Mouse (Mus musculus) R1 (cell line): ENCODE measurements around the gene Rps28.
"Not testable (repeated sequence)": the region's sequence is repeated elsewhere in the genome, so short reads cannot be mapped to it uniquely, and the experiment has no call there.

ENCODE experiments used
- DNase-seq: peaks from one replicate; pipeline ENCODE4 v3.0.0-alpha.2; 2018; ENCODE audit warnings: low read depth, low spot score

Rps28 gene

GRCm38 (mm10) chr17:33824084-33824996 is at the start of gene Rps28, which contains the start of gene Ndufa7:
TSS of gene Rps28 (minus strand) at chr17:33824562.
TSS of gene Ndufa7 (plus strand) at chr17:33824572.
- DNase-seq: peak; percentile 96

- DNase-seq: not testable (repeated sequence)
Observed at GRCm38 (mm10) chr17:33873537-33873936, 49.2 kb upstream of the Rps28 start, which contains the start of gene Gm7029. TSS of gene Gm7029 (plus strand) at chr17:33873837.

GRCm38 (mm10) chr17:33865330-33866030 is 41.1 kb upstream of the Rps28 start:
- DNase-seq: peak; percentile 93

- peak; percentile 97 for DNase-seq
Observed at GRCm38 (mm10) chr17:33857816-33858215, 33.5 kb upstream of the Rps28 start.

GRCm38 (mm10) chr17:33851331-33851730 is 27.0 kb upstream of the Rps28 start:
- DNase-seq: no peak

GRCm38 (mm10) chr17:33848139-33848538 is 23.8 kb upstream of the Rps28 start:
- no peak for DNase-seq

GRCm38 (mm10) chr17:33844196-33844595 is 19.8 kb upstream of the Rps28 start:
- DNase-seq: no peak

GRCm38 (mm10) chr17:33842966-33843795 is 18.8 kb upstream of the Rps28 start, which contains the start of gene Cd320:
TSS of gene Cd320 (plus strand) at chr17:33843091.
- DNase-seq: peak; percentile 94

- DNase-seq: no peak
Observed at GRCm38 (mm10) chr17:33829561-33829960, 5.2 kb upstream of the Rps28 start.

GRCm38 (mm10) chr17:33828892-33829291 is 4.5 kb upstream of the Rps28 start:
- DNase-seq: no peak

GRCm38 (mm10) chr17:33826850-33827249 is 2.5 kb upstream of the Rps28 start:
- peak; percentile 88 for DNase-seq

- DNase-seq: no peak
Observed at GRCm38 (mm10) chr17:33825462-33825861, 1.1 kb upstream of the Rps28 start.

GRCm38 (mm10) chr17:33824997-33825330 is 602 bp upstream of the Rps28 start:
- not testable (repeated sequence) for DNase-seq

- DNase-seq: not testable (repeated sequence)
Observed at GRCm38 (mm10) chr17:33823171-33823570, 1.2 kb downstream of the Rps28 start.

GRCm38 (mm10) chr17:33822436-33822959 is 1.9 kb downstream of the Rps28 start:
- peak; percentile 55 for DNase-seq

GRCm38 (mm10) chr17:33817969-33818643 is 6.3 kb downstream of the Rps28 start:
- DNase-seq: no peak

GRCm38 (mm10) chr17:33817184-33817968 is 7.0 kb downstream of the Rps28 start:
- DNase-seq: peak; percentile 97

GRCm38 (mm10) chr17:33816612-33817011 is 7.8 kb downstream of the Rps28 start:
- DNase-seq: no peak

GRCm38 (mm10) chr17:33815399-33815798 is 9.0 kb downstream of the Rps28 start:
- DNase-seq: no peak

GRCm38 (mm10) chr17:33812990-33813389 is 11.4 kb downstream of the Rps28 start:
- no peak for DNase-seq
